Mouse (Mus musculus): Measurements from ENCODE around the gene Dennd5b. TPM values are rescaled to one million over a fixed set of nuclear protein-coding genes. Genes with fewer than 3 reads are reported as not detected.
A peak's percentile ranks its signal among the peaks of the same experiment; 100 is the strongest.

Gene Dennd5b
- total RNA-seq, 1 experiment, result 11.5 TPM

DNA sequence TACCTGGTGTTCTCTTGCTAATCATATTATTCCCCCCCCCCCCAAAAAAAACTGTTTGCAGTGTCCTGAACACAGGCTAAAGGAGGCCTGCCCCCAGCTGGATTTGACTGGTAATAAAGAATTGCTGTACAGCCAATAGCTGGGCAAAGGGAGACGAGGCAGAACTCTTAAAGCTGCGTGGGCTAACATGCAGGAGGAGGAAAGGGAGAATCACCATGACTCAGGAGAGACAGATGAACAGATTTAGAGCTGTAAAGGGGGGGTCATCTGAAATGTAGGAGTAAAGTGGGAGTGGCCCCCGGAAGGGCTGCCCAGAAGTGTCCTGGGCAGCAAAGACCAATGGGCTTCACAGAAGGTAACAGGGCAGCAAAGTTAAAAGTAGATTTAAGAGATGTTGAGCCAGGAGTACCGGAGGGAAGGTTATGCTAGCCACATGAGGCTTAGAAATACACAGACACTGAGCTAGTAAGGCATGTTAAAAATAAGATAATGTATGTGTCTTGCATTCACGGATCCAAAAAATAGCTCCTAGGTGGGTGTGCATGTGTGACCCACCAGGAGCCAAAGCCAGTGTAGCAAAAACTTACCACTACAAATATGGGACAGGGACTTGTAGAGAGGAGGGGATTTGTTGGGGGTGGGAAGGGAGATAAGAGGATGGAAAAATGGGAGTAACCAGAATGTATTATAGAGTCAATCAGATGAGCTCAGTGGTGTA lies 40.7 kb downstream of the Dennd5b start:
- Histone ChIP-seq H3K9me3 (ENCODE audit: control insufficient read depth, insufficient read depth, low read depth, low read length) (no peaks in the 10 kb centered on the region), H3K27ac (ENCODE audit: insufficient read depth, low read depth, low read length, poor library complexity, severe bottlenecking) (no peak overlapping the region), H3K4me3 (ENCODE audit: insufficient read depth in 1 of 2, low read depth in 1 of 2, low read length in 2 of 2, poor library complexity in 1 of 2, severe bottlenecking in 1 of 2) (no peak overlapping the region), H3K36me3 (ENCODE audit: control insufficient read depth, insufficient read depth, low read length, poor library complexity, severe bottlenecking) (no peaks in the 10 kb centered on the region), H3K9ac (ENCODE audit: insufficient read depth, low read depth, low read length, poor library complexity, severe bottlenecking) (no peak overlapping the region), H3K4me1 (ENCODE audit: control insufficient read depth in 2 of 2, insufficient read depth in 2 of 2, low read length in 2 of 2, poor library complexity in 1 of 2) (no peaks in the 10 kb centered on the region)
- in situ Hi-C loops (cut with MboI; ENCODE audit: low sequenced_read_pairs in 2 of 2, unreplicated experiment in 2 of 2), result no loop called here
- TF ChIP-seq CHD2 (IDR thresholded peaks at IDR 0.05; ENCODE audit: low read depth, low read length), result no peak
- TF ChIP-seq ZNF384 (IDR thresholded peaks at IDR 0.05; ENCODE audit: low read depth, low read length), result no peak
- TF ChIP-seq ZC3H11A (IDR thresholded peaks at IDR 0.05; ENCODE audit: borderline replicate concordance, low read depth, low read length), result no peak
- no peak for TF ChIP-seq MAFK (IDR thresholded peaks at IDR 0.05; ENCODE audit: insufficient read depth, low read depth, low read length)
- TF ChIP-seq HCFC1 (IDR thresholded peaks at IDR 0.05; ENCODE audit: borderline replicate concordance, insufficient read depth, low read length), result no peak
- no peak for DNase-seq (ENCODE audit: low read depth, low spot score)

DNA sequence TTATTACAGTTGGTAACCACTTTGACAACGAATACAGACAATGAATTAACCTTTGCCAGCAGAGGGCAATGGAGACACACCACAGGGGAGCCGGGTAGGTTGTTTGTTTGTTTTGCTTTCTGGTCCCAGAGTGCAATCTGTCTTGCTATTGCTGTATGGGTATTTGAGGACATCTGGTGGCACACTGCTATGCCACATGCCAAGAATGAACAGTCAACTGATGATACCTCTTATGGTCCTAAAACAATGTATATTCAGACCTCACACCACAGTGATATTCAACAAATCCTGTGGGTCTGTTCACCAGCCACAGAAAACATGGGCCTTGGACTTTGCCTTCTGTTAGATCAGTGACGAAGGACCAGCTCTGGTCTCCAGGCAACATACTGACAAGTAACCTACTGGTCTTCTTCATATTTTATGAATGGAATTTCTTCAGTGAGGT lies 43.5 kb downstream of the Dennd5b start:
- Histone ChIP-seq H3K4me1 (ENCODE audit: control insufficient read depth in 2 of 2, insufficient read depth in 2 of 2, low read length in 2 of 2, poor library complexity in 1 of 2) (no peaks in the 10 kb centered on the region), H3K4me3 (ENCODE audit: insufficient read depth in 1 of 2, low read depth in 1 of 2, low read length in 2 of 2, poor library complexity in 1 of 2, severe bottlenecking in 1 of 2) (no peak overlapping the region), H3K36me3 (ENCODE audit: control insufficient read depth, insufficient read depth, low read length, poor library complexity, severe bottlenecking) (no peaks in the 10 kb centered on the region), H3K9me3 (ENCODE audit: control insufficient read depth, insufficient read depth, low read depth, low read length) (no peaks in the 10 kb centered on the region), H3K27ac (ENCODE audit: insufficient read depth, low read depth, low read length, poor library complexity, severe bottlenecking) (no peak overlapping the region), H3K9ac (ENCODE audit: insufficient read depth, low read depth, low read length, poor library complexity, severe bottlenecking) (no peak overlapping the region)
- DNase-seq (ENCODE audit: low read depth, low spot score), result peak; percentile 11
- in situ Hi-C loops (cut with MboI; ENCODE audit: low sequenced_read_pairs in 2 of 2, unreplicated experiment in 2 of 2), result no loop called here
- TF ChIP-seq CHD2 (IDR thresholded peaks at IDR 0.05; ENCODE audit: low read depth, low read length) (no peak), ZC3H11A (IDR thresholded peaks at IDR 0.05; ENCODE audit: borderline replicate concordance, low read depth, low read length) (peak; percentile 54; the same call in 1 of the 2 replicates)

DNA sequence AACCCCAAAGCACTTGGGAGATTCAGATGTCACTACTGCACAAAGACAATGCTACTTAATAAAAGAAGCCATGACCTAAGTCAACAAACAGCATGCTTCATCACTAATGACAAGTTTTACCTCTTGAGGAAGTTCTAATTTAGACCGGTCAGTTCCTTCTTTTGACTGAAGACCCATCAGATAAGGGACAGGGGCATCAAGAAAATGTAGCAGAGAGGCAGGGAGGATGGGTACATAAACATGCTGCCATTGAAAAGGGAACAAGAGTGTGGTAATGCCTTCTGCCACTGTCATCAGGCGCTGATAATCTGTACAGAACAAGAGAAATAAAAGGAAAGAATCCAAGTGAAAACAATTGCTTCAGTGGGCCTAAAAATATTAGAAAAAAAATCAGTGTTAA lies 46.7 kb downstream of the Dennd5b start:
- TF ChIP-seq ZNF384 (IDR thresholded peaks at IDR 0.05; ENCODE audit: low read depth, low read length) (no peak), ZC3H11A (IDR thresholded peaks at IDR 0.05; ENCODE audit: borderline replicate concordance, low read depth, low read length) (no peak), MAFK (IDR thresholded peaks at IDR 0.05; ENCODE audit: insufficient read depth, low read depth, low read length) (no peak), CHD2 (IDR thresholded peaks at IDR 0.05; ENCODE audit: low read depth, low read length) (no peak), HCFC1 (IDR thresholded peaks at IDR 0.05; ENCODE audit: borderline replicate concordance, insufficient read depth, low read length) (no peak)
- no peak for DNase-seq (ENCODE audit: low read depth, low spot score)
- H3K9ac ChIP-seq (ENCODE audit: insufficient read depth, low read depth, low read length, poor library complexity, severe bottlenecking), result no peak overlapping the region

DNA sequence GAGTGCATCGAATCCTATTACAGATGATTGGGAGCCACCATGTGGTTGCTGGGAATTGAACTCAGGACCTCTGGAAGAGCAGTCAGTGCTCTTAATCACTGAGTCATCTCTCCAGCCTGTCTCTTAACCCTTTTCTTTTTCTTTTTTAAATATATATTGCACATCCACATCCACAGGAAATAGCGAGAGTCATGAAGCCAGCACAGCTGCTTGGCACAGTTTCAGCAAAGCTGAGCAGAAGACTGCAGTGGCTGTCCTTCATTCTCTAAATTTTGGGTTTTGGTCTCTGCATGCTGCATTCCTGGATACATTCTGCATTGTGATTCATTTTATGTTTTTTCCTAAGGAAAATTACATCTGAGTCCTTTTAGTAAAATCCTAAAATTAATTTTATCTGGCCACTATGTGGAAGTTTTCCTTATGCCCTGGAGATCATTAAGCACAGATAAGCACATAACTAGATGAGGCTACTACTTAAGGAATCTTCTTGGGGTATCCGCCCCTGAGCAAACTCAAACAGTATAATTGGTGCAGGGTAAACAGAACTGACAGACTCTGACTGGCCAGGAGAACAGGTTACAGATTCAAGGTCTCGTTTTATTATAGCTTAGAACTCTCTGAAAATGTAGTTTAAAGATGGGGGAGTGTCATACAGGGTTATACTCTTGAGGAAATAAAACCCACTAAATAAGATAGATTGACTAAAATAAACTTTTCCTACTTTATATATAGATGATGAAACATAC lies 50.3 kb downstream of the Dennd5b start:
- H3K4me1 ChIP-seq (ENCODE audit: control insufficient read depth in 2 of 2, insufficient read depth in 2 of 2, low read length in 2 of 2, poor library complexity in 1 of 2), result no peaks in the 10 kb centered on the region
- H3K9ac ChIP-seq (ENCODE audit: insufficient read depth, low read depth, low read length, poor library complexity, severe bottlenecking), result no peak overlapping the region
- in situ Hi-C loops (cut with MboI; ENCODE audit: low sequenced_read_pairs in 2 of 2, unreplicated experiment in 2 of 2), result no loop called here
- no peaks in the 10 kb centered on the region for H3K36me3 ChIP-seq (ENCODE audit: control insufficient read depth, insufficient read depth, low read length, poor library complexity, severe bottlenecking)
- no peak for DNase-seq (ENCODE audit: low read depth, low spot score)
- H3K4me3 ChIP-seq (ENCODE audit: insufficient read depth in 1 of 2, low read depth in 1 of 2, low read length in 2 of 2, poor library complexity in 1 of 2, severe bottlenecking in 1 of 2), result no peak overlapping the region
- TF ChIP-seq HCFC1 (IDR thresholded peaks at IDR 0.05; ENCODE audit: borderline replicate concordance, insufficient read depth, low read length) (no peak), ZNF384 (IDR thresholded peaks at IDR 0.05; ENCODE audit: low read depth, low read length) (no peak), CHD2 (IDR thresholded peaks at IDR 0.05; ENCODE audit: low read depth, low read length) (no peak), ZC3H11A (IDR thresholded peaks at IDR 0.05; ENCODE audit: borderline replicate concordance, low read depth, low read length) (no peak), MAFK (IDR thresholded peaks at IDR 0.05; ENCODE audit: insufficient read depth, low read depth, low read length) (no peak)
- no peak overlapping the region for H3K27ac ChIP-seq (ENCODE audit: insufficient read depth, low read depth, low read length, poor library complexity, severe bottlenecking)
- no peaks in the 10 kb centered on the region for H3K9me3 ChIP-seq (ENCODE audit: control insufficient read depth, insufficient read depth, low read depth, low read length)

More for the DNA sequence above, 46.7 kb downstream of the Dennd5b start:
- in situ Hi-C loops (cut with MboI; ENCODE audit: low sequenced_read_pairs in 2 of 2, unreplicated experiment in 2 of 2), result no loop called here
- H3K27ac ChIP-seq (ENCODE audit: insufficient read depth, low read depth, low read length, poor library complexity, severe bottlenecking), result no peak overlapping the region
- no peaks in the 10 kb centered on the region for H3K36me3 ChIP-seq (ENCODE audit: control insufficient read depth, insufficient read depth, low read length, poor library complexity, severe bottlenecking)
- no peaks in the 10 kb centered on the region for H3K4me1 ChIP-seq (ENCODE audit: control insufficient read depth in 2 of 2, insufficient read depth in 2 of 2, low read length in 2 of 2, poor library complexity in 1 of 2)
- H3K9me3 ChIP-seq (ENCODE audit: control insufficient read depth, insufficient read depth, low read depth, low read length), result no peaks in the 10 kb centered on the region
- H3K4me3 ChIP-seq (ENCODE audit: insufficient read depth in 1 of 2, low read depth in 1 of 2, low read length in 2 of 2, poor library complexity in 1 of 2, severe bottlenecking in 1 of 2), result no peak overlapping the region
